7 mouse cellular contexts compared by ENCODE assay signal in the genomic region with DNA sequence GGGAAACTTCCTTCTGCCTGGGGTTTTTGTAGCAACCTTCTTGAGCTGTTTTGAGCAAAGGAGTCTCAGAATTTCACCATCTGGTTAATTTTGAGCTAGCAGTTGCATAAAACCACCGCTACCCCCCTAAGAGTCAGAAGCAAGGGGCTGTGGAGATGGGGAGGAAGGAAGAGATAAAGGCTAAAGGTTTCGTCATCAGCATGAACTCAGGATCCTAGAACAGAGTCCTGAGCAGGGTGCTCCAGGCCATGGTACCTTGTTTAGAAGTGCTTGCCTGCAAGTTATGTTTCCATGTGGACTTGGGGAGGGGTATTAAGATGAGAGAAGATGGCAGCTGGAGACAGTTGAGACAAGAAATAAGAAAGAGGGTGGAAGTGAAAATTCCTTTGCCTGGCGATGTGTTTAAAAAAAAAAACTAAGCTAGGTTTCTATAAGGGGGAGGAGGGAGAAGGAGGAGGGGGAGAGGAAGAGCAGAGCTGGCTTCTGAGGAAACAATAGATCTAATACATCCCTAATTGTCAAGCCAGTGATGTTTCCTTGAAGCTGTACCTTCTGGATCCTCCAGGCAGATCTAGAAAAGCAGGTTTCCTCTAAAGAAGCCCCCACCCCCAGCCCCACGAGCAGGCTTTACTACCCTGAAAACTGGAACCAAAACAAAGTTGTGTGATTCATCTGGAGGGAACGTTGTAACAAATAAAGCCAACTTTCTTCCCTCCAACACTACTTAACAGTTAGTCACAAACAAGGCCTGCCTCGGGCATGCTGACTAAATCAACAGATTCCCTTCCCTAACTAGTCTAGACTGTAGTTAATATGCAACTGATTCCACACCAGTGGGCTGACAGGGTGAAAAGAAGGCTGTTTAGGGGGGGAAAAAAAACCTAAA. TPM values are rescaled to one million over a fixed set of nuclear protein-coding genes. Genes with fewer than 3 reads are reported as not detected.
DNase-seq lines count a peak whose midpoint lies in the region; ATAC-seq and TF ChIP-seq lines count a peak whose summit lies in the region.

No protein-coding gene starts in this region.

- TF ChIP-seq EP300 in liver, embryonic 14.5 days (IDR thresholded peaks at IDR 0.05; ENCODE audit: low read depth), result no peak

- peak; percentile 47 for DNase-seq in urinary bladder, postnatal 25 days (ENCODE audit: low spot score)
- no peak for DNase-seq in urinary bladder, adult 2 months (ENCODE audit: low spot score)
- no peak for DNase-seq in hindbrain, postnatal 0 days (ENCODE audit: low spot score)
- no peak for DNase-seq in liver, embryonic 14.5 days (ENCODE audit: low read depth in 3 of 3, low spot score in 3 of 3)
- no peak for DNase-seq in right cerebral cortex, postnatal 36 days (ENCODE audit: low spot score in 2 of 2)

- H3K4me1 ChIP-seq in forebrain, embryonic 12.5 days, result peaks cover 51% of the 10 kb centered on the region
- peaks cover 29% of the 10 kb centered on the region for H3K4me1 ChIP-seq in hindbrain, postnatal 0 days (ENCODE audit: insufficient read depth, low read length)
- peaks cover 14 to 28% of the 10 kb centered on the region in 2 experiments for H3K4me1 ChIP-seq in liver, embryonic 14.5 days (replicated peaks; ENCODE audit: control insufficient read depth in 2 of 2, insufficient read depth in 2 of 2, low read length in 1 of 2)
- H3K4me1 ChIP-seq in stomach, embryonic 14.5 days (ENCODE audit: control insufficient read depth, insufficient read depth, low read length), result peaks cover 16% of the 10 kb centered on the region

- peak overlapping the region; percentile 98 for H3K9ac ChIP-seq in forebrain, embryonic 12.5 days
- peak overlapping the region; percentile 91 for H3K9ac ChIP-seq in hindbrain, postnatal 0 days (replicated peaks; ENCODE audit: low read length)
- no peak overlapping the region; the same call in 1 of the 2 replicates for H3K9ac ChIP-seq in liver, embryonic 14.5 days (replicated peaks)
- H3K9ac ChIP-seq in stomach, embryonic 14.5 days (replicated peaks; ENCODE audit: low read depth, low read length), result peak overlapping the region; percentile 67; the same call in 1 of the 2 replicates

- no peak for TF ChIP-seq CTCF in hindbrain, postnatal 0 days (IDR thresholded peaks at IDR 0.05; ENCODE audit: low read depth)
- TF ChIP-seq CTCF in liver, embryonic 14.5 days (IDR thresholded peaks at IDR 0.05; ENCODE audit: low read depth), result no peak

- no peaks in the 10 kb centered on the region for H3K36me3 ChIP-seq in forebrain, embryonic 12.5 days (replicated peaks)
- H3K36me3 ChIP-seq in hindbrain, postnatal 0 days (ENCODE audit: insufficient read depth, low read length), result no peaks in the 10 kb centered on the region
- H3K36me3 ChIP-seq in liver, embryonic 14.5 days (replicated peaks; ENCODE audit: control insufficient read depth, insufficient read depth, low read depth), result no peaks in the 10 kb centered on the region
- H3K36me3 ChIP-seq in stomach, embryonic 14.5 days (ENCODE audit: control insufficient read depth, insufficient read depth, low read length), result no peaks in the 10 kb centered on the region

- peak overlapping the region; percentile 66 for H3K4me2 ChIP-seq in forebrain, embryonic 12.5 days
- H3K4me2 ChIP-seq in hindbrain, postnatal 0 days (ENCODE audit: low read depth, low read length), result peak overlapping the region; percentile 65
- peak overlapping the region; percentile 70 for H3K4me2 ChIP-seq in liver, embryonic 14.5 days (ENCODE audit: low read depth)
- peak overlapping the region; percentile 57 for H3K4me2 ChIP-seq in stomach, embryonic 14.5 days (replicated peaks; ENCODE audit: low read depth, low read length)

- peak overlapping the region; percentile 72 for H3K4me3 ChIP-seq in forebrain, embryonic 12.5 days (replicated peaks)
- peak overlapping the region; percentile 87 for H3K4me3 ChIP-seq in hindbrain, postnatal 0 days (ENCODE audit: low read length)
- peak overlapping the region in 1 of 2 experiments; percentile 66; a peak in 2 of 4 replicates for H3K4me3 ChIP-seq in liver, embryonic 14.5 days (ENCODE audit: insufficient read depth in 1 of 2, low read depth in 2 of 2, low read length in 2 of 2)
- H3K4me3 ChIP-seq in stomach, embryonic 14.5 days (ENCODE audit: low read depth, low read length), result peak overlapping the region; percentile 65; the same call in 1 of the 2 replicates

- WGBS in forebrain, embryonic 12.5 days, result 46% methylated on average over 6 of the region's 6 CpGs
- 17% methylated on average over 6 of the region's 6 CpGs for WGBS in hindbrain, postnatal 0 days
- 15% methylated on average over 6 of the region's 6 CpGs for WGBS in liver, embryonic 14.5 days (ENCODE audit: insufficient replicate concordance)
- WGBS in stomach, embryonic 14.5 days, result 43% methylated on average over 6 of the region's 6 CpGs

- H3K27ac ChIP-seq in forebrain, embryonic 12.5 days, result peak overlapping the region; percentile 100
- peak overlapping the region; percentile 100 for H3K27ac ChIP-seq in hindbrain, postnatal 0 days
- no peak overlapping the region for H3K27ac ChIP-seq in liver, embryonic 14.5 days
- H3K27ac ChIP-seq in stomach, embryonic 14.5 days (ENCODE audit: low read length), result peak overlapping the region; percentile 30

- H3K27me3 ChIP-seq in forebrain, embryonic 12.5 days, result no peaks in the 10 kb centered on the region
- no peaks in the 10 kb centered on the region for H3K27me3 ChIP-seq in hindbrain, postnatal 0 days (ENCODE audit: insufficient read depth, low read length)
- peaks cover 11% of the 10 kb centered on the region; the same call in 1 of the 2 replicates for H3K27me3 ChIP-seq in liver, embryonic 14.5 days (ENCODE audit: control insufficient read depth, insufficient read depth, low read length)
- no peaks in the 10 kb centered on the region for H3K27me3 ChIP-seq in stomach, embryonic 14.5 days (ENCODE audit: control insufficient read depth, insufficient read depth, low read length)

- no peaks in the 10 kb centered on the region for H3K9me3 ChIP-seq in forebrain, embryonic 12.5 days
- H3K9me3 ChIP-seq in hindbrain, postnatal 0 days (ENCODE audit: low read length), result no peaks in the 10 kb centered on the region
- H3K9me3 ChIP-seq in liver, embryonic 14.5 days (ENCODE audit: control insufficient read depth, low read length), result no peaks in the 10 kb centered on the region
- no peaks in the 10 kb centered on the region for H3K9me3 ChIP-seq in stomach, embryonic 14.5 days (ENCODE audit: control insufficient read depth, low read depth, low read length)

- no peak for ATAC-seq in forebrain, embryonic 12.5 days (ENCODE audit: low FRiP score)
- no peak for ATAC-seq in hindbrain, postnatal 0 days
- no peak for ATAC-seq in liver, embryonic 14.5 days (ENCODE audit: insufficient read depth)
- ATAC-seq in stomach, embryonic 14.5 days (ENCODE audit: insufficient number of reproducible peaks, insufficient read depth, low FRiP score, low read depth), result no peak

RNA-seq across cellular contexts. Expression of a gene that starts 3.6 kb away (rescaled TPM):
- polyA plus RNA-seq in urinary bladder, adult 2 months (2012; rRNA removed), result 16.0 and 21.5 TPM in 2 replicates
- polyA plus RNA-seq in forebrain, embryonic 12.5 days (2016; fragmentation: Nextera tagmentation; extraction: Ambion mirVana), result 40.7 and 46.9 TPM in 2 replicates
- 47.3 and 48.0 TPM in 2 replicates for total RNA-seq in hindbrain, postnatal 0 days (2014; rRNA removed)
- polyA plus RNA-seq in hindbrain, postnatal 0 days (2015; fragmentation: Nextera tagmentation; extraction: Ambion mirVana), result 115 and 120 TPM in 2 replicates
- 1.4 and 1.7 TPM in 2 replicates for polyA plus RNA-seq in liver, embryonic 14.5 days (2012; rRNA removed)
- polyA plus RNA-seq in liver, embryonic 14.5 days (2014; fragmentation: Nextera tagmentation; extraction: Ambion mirVana), result 3.6 and 4.9 TPM in 2 replicates
- 24.6 and 31.2 TPM in 2 replicates for polyA plus RNA-seq in stomach, embryonic 14.5 days (2014; fragmentation: Nextera tagmentation; extraction: Ambion mirVana)
